Mouse (Mus musculus) left cerebral cortex, postnatal 10 days (tissue): ENCODE results near the gene Sec23a. TPM values are rescaled to one million over a fixed set of nuclear protein-coding genes. Genes with fewer than 3 reads are reported as not detected.
"Not testable (repeated sequence)": the region's sequence is repeated elsewhere in the genome, so short reads cannot be mapped to it uniquely, and the experiment has no call there.

Source experiments
- DNase-seq, 2 experiments: peaks; one replicate each; pipeline ENCODE4 v3.0.0; 2021 to 2022; ENCODE audit warnings: low spot score in 2 of 2, mixed read lengths in 1 of 2; ENCODE audit errors: extremely low spot score in 1 of 2
- intact Hi-C: fragments of 180-260 bp; cut with DNase I; formaldehyde crosslinking; loops from one replicate; pipeline ENCODE4 v1.15.1; 2025
- total RNA-seq, 2 experiments: library from RNA; stranded (reverse); gene quantifications; 2 replicates each; pipeline ENCODE4 v1.2.3; 2021

Sec23a gene
- 100 to 1,000 TPM; 149 to 151 TPM for total RNA-seq

GRCm38 (mm10) chr12:59011844-59012709 is at the start of gene Sec23a:
Gene Sec23a, minus strand, starts transcription at chr12:59012017.
- intact Hi-C loops, result no loop called here
- peak; percentile 96 to 98 for DNase-seq

GRCm38 (mm10) chr12:59060993-59061595 is 49.3 kb upstream of the Sec23a start, which contains the start of gene Trappc6b:
Gene Trappc6b, minus strand, starts transcription at chr12:59061472.
- intact Hi-C loops, result no loop called here
- peak; percentile 76 to 92 for DNase-seq

- intact Hi-C loops, result no loop called here
- DNase-seq, result no peak
These were observed 48.5 kb upstream of the Sec23a start for GRCm38 (mm10) chr12:59060322-59060721.

- intact Hi-C loops, DNase-seq: not testable (repeated sequence)
These were observed 46.4 kb upstream of the Sec23a start for GRCm38 (mm10) chr12:59058242-59058641.

GRCm38 (mm10) chr12:59056222-59056621 is 44.4 kb upstream of the Sec23a start:
- no peak for DNase-seq
- intact Hi-C loops, result no loop called here

- DNase-seq, result no peak
- intact Hi-C loops, result no loop called here
These were observed 43.5 kb upstream of the Sec23a start for GRCm38 (mm10) chr12:59055196-59055850.

GRCm38 (mm10) chr12:59053976-59054375 is 42.2 kb upstream of the Sec23a start:
- no peak for DNase-seq
- intact Hi-C loops, result no loop called here

- intact Hi-C loops, result no loop called here
- DNase-seq, result no peak
These were observed 41.3 kb upstream of the Sec23a start for GRCm38 (mm10) chr12:59053166-59053565.

GRCm38 (mm10) chr12:59052470-59052869 is 40.7 kb upstream of the Sec23a start:
- intact Hi-C loops, result no loop called here
- DNase-seq, result no peak

GRCm38 (mm10) chr12:59040851-59041250 is 29.0 kb upstream of the Sec23a start:
- intact Hi-C loops, result no loop called here
- DNase-seq, result no peak

GRCm38 (mm10) chr12:59039971-59040844 is 28.4 kb upstream of the Sec23a start:
- intact Hi-C loops, result no loop called here
- peak in 1 of 2 experiments; percentile 43 for DNase-seq

- DNase-seq, result no peak
These were observed 27.5 kb upstream of the Sec23a start for GRCm38 (mm10) chr12:59039162-59039970.

GRCm38 (mm10) chr12:59032101-59032500 is 20.3 kb upstream of the Sec23a start:
- no peak for DNase-seq
- intact Hi-C loops, result no loop called here

More at GRCm38 (mm10) chr12:59039162-59039970, 27.5 kb upstream of the Sec23a start:
- intact Hi-C loops, result no loop called here

GRCm38 (mm10) chr12:59021306-59021705 is 9.5 kb upstream of the Sec23a start:
- intact Hi-C loops, result no loop called here
- DNase-seq, result no peak

GRCm38 (mm10) chr12:59019891-59020290 is 8.1 kb upstream of the Sec23a start:
- no peak for DNase-seq
- intact Hi-C loops, result no loop called here

- intact Hi-C loops, result no loop called here
- DNase-seq, result no peak
These were observed 6.2 kb upstream of the Sec23a start for GRCm38 (mm10) chr12:59017970-59018369.

- peak; percentile 86 to 95 for DNase-seq
- intact Hi-C loops, result no loop called here
These were observed 1.4 kb upstream of the Sec23a start, which contains the start of gene Gemin2 for GRCm38 (mm10) chr12:59013234-59013633. Gene Gemin2, plus strand, starts transcription at chr12:59013393.

GRCm38 (mm10) chr12:59012710-59013091 is 884 bp upstream of the Sec23a start:
- DNase-seq, result no peak
- intact Hi-C loops, result no loop called here
